Mouse (Mus musculus): ENCODE data around the gene Sfswap.
"Not testable (repeated sequence)": the region's sequence is repeated elsewhere in the genome, so short reads cannot be mapped to it uniquely, and the experiment has no call there.

The Sfswap gene

DNA sequence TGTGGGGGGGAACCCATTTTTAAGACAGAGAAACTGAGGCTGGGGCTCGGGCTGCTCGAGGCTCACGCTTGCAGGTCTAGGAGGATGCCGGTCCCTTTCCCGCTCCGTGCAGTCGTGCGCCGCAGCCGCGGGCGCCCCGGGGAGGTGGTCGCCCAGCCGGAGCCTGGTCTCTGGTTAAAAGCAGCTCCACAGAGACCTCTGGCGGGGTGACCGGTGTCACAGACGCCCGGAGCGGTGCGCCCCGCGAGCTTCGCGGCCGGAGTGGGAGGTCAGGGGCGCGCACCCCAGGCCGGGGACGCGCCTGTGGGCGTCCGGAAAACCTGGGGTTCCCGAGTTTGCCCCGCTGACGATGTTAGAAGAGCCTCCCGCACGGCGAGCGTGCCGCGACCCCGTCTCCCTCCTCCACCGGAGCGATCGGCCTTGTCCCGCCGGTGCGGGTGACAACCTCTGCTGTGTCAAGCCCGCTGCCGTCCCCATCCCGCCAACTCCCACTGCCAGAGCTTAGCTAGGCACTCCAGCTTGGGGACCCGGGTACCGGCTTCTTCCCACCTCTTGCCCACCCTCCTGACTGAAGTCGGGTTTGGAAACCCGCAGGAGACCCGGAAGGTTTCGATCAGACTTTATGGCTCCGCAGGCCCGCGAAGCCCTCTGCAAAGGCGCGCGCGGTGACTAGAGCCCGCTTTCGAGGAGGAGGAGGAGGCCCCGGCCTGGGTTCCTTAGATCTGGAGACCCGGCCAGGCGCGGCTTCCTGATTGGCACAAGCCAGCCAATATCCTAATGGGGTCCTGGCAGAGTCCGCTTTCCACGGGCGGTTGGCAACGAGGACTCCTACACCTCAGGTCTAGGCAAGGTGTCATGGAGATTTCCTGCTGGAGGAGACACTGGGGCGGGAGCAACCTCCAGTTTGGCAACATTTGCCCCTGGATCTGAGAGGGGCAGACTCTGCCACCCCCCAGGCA lies 83.8 kb downstream of the Sfswap start:
- CTCF ChIA-PET: interaction anchor here (0.7 to 0.8 kb wide), 2 partner anchors 479 to 523 kb away, joined by 3 read pairs; no protein-coding TSS in a partner anchor

DNA sequence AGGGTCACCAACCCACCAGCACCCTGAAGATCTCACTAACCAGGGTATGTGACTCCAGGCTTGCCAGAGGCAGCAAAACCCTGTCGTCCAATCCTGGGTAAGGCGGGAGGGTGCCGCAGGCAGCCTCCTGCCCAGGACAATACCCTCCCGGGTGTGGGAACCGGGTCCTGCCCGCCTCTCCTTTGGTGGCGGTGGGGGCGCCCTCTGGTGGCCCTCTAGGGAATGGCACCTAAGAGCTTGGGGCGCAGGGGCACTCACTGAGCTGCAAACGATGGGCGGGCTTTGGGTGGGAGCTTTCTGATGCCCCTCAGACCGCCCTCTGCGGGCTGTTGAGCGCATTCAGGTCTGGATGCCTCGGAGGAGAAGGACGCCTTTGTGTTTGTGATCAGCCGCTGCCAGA lies 85.0 kb downstream of the Sfswap start:
- CTCF ChIA-PET: interaction anchor here (0.6 to 0.7 kb wide), 3 partner anchors 45 to 408 kb away, joined by 3 to 5 read pairs (median 3); partner anchors contain the start of gene Sfswap

- CTCF ChIA-PET: interaction anchor here (0.6 kb wide), 1 partner anchor 44 kb away, joined by 3 read pairs; no protein-coding TSS in a partner anchor
Measured at GRCm38 (mm10) chr5:129586471-129586870, 85.5 kb downstream of the Sfswap start.

- CTCF ChIA-PET: no interaction called here
Measured at GRCm38 (mm10) chr5:129590915-129591314, 89.9 kb downstream of the Sfswap start.

DNA sequence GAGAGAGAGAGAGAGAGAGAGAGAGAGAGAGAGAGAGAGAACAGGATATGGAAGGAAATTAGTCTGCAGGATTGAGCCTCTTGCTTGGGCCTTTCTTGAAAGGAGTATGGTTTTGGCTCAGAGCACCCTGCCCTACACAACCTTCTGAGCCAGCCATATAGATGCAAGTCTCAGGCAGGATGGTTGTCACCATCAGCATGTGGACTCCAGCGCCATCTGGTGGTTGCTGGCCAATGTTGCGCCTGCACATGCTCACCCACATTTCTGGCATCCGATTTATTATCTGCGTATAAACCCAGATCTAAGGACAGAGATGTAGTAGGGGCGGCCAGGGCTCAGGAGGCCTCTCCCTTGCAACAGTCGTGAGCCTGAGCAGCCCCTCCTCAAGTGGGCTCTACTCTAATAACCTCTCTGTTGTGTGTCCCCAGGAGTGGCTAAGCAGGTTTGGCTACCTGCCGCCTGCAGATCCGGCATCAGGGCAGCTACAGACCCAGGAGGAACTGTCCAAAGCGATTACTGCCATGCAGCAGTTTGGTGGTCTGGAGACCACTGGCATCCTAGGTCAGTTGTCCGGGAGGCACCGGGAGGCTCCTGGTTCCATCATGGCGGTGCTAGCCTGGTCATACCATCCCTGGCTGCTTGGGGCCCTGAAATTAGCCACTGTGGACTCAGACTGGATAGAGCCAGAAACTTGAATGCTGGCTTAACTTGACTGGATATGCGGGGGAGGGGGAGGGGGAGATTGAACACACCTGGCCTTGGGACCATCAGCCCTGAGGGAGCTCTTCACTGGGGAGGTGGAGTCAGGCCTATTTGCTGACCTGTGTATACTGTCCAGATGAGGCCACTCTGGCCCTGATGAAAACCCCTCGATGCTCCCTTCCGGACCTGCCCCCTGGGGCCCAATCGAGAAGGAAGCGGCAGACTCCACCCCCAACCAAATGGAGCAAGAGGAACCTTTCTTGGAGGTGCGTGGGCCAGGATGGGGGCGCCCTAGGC lies 93.4 kb downstream of the Sfswap start:
- CTCF ChIA-PET: interaction anchor here (0.8 kb wide), 1 partner anchor 21 kb away, joined by 3 read pairs; no protein-coding TSS in a partner anchor

GRCm38 (mm10) chr5:129602071-129602487 lies 101.1 kb downstream of the Sfswap start:
- CTCF ChIA-PET: no interaction called here

DNA sequence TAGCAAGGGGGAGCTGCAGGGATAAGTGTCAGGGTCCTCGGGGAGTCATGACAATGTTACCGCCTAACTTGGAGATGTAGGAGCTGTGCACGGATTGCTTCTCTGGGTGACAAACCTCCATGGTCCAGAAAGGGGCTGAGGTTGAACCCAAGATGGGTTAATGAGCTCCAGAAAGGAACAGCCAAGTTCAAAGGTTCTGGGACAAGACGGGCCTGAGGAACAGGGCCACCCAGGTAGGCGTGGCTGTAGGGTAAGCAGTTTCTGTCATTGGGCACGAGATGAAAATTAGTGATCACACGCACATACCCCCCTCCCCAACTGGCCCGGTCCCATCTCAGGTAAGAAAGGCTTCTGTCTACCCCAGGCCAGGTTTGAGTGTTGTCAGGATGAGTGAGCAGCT lies 106.5 kb downstream of the Sfswap start:
- CTCF ChIA-PET: no interaction called here

- CTCF ChIA-PET: interaction anchor here (0.7 kb wide), 1 partner anchor 32 kb away, joined by 6 read pairs; no protein-coding TSS in a partner anchor
Measured at GRCm38 (mm10) chr5:129611060-129611459, 110.0 kb downstream of the Sfswap start.

DNA sequence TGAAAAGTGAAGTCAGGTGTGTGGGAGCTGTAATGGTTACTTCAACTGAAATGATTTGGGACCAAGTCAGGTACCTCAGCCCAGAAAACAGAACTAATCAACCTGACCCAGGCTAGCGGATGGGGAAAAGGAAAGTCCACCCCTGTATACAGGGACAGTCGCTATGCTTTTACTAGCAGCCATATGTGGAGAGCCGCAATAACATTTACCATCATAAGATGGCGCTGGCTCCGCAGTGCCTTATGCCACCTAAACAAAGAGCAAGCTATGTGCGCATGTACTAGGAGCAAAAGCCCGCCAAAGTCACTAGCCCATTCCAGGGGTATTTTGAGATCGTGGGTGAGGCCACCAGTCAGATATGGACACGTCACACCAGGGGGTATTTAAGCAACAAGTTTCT lies 119.6 kb downstream of the Sfswap start:
- CTCF ChIA-PET: not testable (repeated sequence)

Data from spleen, embryonic (tissue).